Mouse (Mus musculus) heart, embryonic 15.5 days (tissue): ENCODE measurements around the gene Itih2. TPM values are rescaled to one million over a fixed set of nuclear protein-coding genes. Genes with fewer than 3 reads are reported as not detected.

Experiments
- polyA plus RNA-seq: library from polyadenylated mRNA; unstranded; fragments of >200 nt; fragmentation: Nextera tagmentation; extraction: Ambion mirVana; gene quantifications from 2 replicates; pipeline ENCODE4 v1.2.1, GENCODE M21; 2015

Itih2 gene
- polyA plus RNA-seq, 1 experiment from 2014 or later: 0.58 TPM

Other genes starting within 250 kb of the Itih2 start
- not detected in 2 replicates for gene 9230102O04Rik, start 241.9 kb downstream of the Itih2 start, polyA plus RNA-seq
- 2.7 and 9.4 TPM in 2 replicates for gene Gata3, start 241.4 kb downstream of the Itih2 start, polyA plus RNA-seq
- gene Taf3, start 82.8 kb downstream of the Itih2 start, polyA plus RNA-seq: 7.8 and 8.6 TPM in 2 replicates
- 1,140 and 1,398 TPM in 2 replicates for gene Atp5c1, start 50.9 kb downstream of the Itih2 start, polyA plus RNA-seq
- gene Kin, start 50.8 kb downstream of the Itih2 start, polyA plus RNA-seq: 18.8 and 20.5 TPM in 2 replicates
- 9.6 and 10.6 TPM in 2 replicates for gene Itih5, start 22.2 kb upstream of the Itih2 start, polyA plus RNA-seq
- 1.2 and 1.3 TPM in 2 replicates for gene Sfmbt2, start 239.1 kb upstream of the Itih2 start, polyA plus RNA-seq